Mouse (Mus musculus) CH12.LX (cell line): ENCODE results near the gene Zc3h4. TPM values are rescaled to one million over a fixed set of nuclear protein-coding genes. Genes with fewer than 3 reads are reported as not detected.

Experiments used
- DNase-seq: peaks from one replicate; pipeline ENCODE4 v3.0.0-alpha.2; 2013; ENCODE audit errors: extremely low read depth
- H3K27ac ChIP-seq: 2 replicates; pipeline ENCODE4 v1.5.1; 2012; ENCODE audit warnings: low read depth, mild to moderate bottlenecking, control low read depth, moderate library complexity; ENCODE audit not compliant: insufficient read depth
- H3K27me3 ChIP-seq: replicated peaks from 2 replicates; pipeline ENCODE3; 2012; ENCODE audit warnings: inconsistent platforms
- H3K36me3 ChIP-seq, 2 experiments: replicated peaks in 1 of 2; 2 replicates each; pipeline versions ENCODE3 to v1.6.1; 2012; ENCODE audit warnings: inconsistent platforms in 1 of 2, low read length in 1 of 2, mild to moderate bottlenecking in 1 of 2, mixed read lengths in 1 of 2, moderate library complexity in 1 of 2; ENCODE audit not compliant: control insufficient read depth in 1 of 2, insufficient read depth in 1 of 2
- H3K4me1 ChIP-seq, 2 experiments: 2 replicates each; pipeline ENCODE4 v1.6.1; 2012; ENCODE audit warnings: inconsistent platforms in 1 of 2, moderate library complexity in 1 of 2; ENCODE audit not compliant: insufficient read depth in 2 of 2, control insufficient read depth in 1 of 2
- H3K4me2 ChIP-seq: 2 replicates; pipeline ENCODE4 v1.6.1; 2012; ENCODE audit warnings: low read depth, mild to moderate bottlenecking, control low read depth; ENCODE audit not compliant: poor library complexity, insufficient read depth, severe bottlenecking
- H3K4me3 ChIP-seq, 3 experiments: fragments of 150-350 bp in 1 of 3; sonication (generic) in 1 of 3; replicated peaks in 1 of 3; 2 replicates each; pipeline versions ENCODE3 to v1.5.1; 2011 to 2012; ENCODE audit warnings: low read depth in 2 of 3, low read length in 2 of 3, mild to moderate bottlenecking in 2 of 3, moderate library complexity in 2 of 3, control low read depth in 1 of 3, improper control_type of control experiment in 1 of 3, inconsistent platforms in 1 of 3, mixed read lengths in 1 of 3; ENCODE audit not compliant: poor library complexity in 1 of 3
- H3K79me2 ChIP-seq: replicated peaks from 2 replicates; pipeline ENCODE4 v1.6.1; 2012; ENCODE audit warnings: mild to moderate bottlenecking, moderate library complexity; ENCODE audit not compliant: control insufficient read depth, poor library complexity, insufficient read depth, severe bottlenecking; ENCODE audit errors: extremely low read depth
- H3K9ac ChIP-seq: 2 replicates; pipeline ENCODE4 v1.6.1; 2012; ENCODE audit warnings: low read depth, mild to moderate bottlenecking, control low read depth, moderate library complexity; ENCODE audit not compliant: insufficient read depth
- H3K9me3 ChIP-seq: replicated peaks from 2 replicates; pipeline ENCODE3; 2012; ENCODE audit warnings: low read length, inconsistent platforms, mixed read lengths
- CTCF ChIP-seq, 2 experiments: IDR thresholded peaks in 1 of 2; conservative IDR thresholded peaks in 1 of 2; 2 replicates each; pipeline ENCODE4 v1.5.1; 2011 to 2012; ENCODE audit warnings: low read depth in 2 of 2, low read length in 2 of 2, improper control_type of control experiment in 1 of 2, inconsistent platforms in 1 of 2, mild to moderate bottlenecking in 1 of 2, moderate library complexity in 1 of 2
- EP300 ChIP-seq: IDR thresholded peaks from 2 replicates; pipeline ENCODE4 v1.6.1; 2011; ENCODE audit warnings: low read length, improper control_type of control experiment
- ETS1 ChIP-seq: conservative IDR thresholded peaks from 2 replicates; pipeline ENCODE4 v1.6.1; 2012; ENCODE audit warnings: low read depth, mild to moderate bottlenecking, inconsistent platforms, low read length, improper control_type of control experiment, moderate library complexity
- HCFC1 ChIP-seq: IDR thresholded peaks from 2 replicates; pipeline ENCODE4 v1.6.1; 2012; ENCODE audit warnings: low read depth, mild to moderate bottlenecking, inconsistent platforms, low read length, improper control_type of control experiment
- KAT2A ChIP-seq: IDR thresholded peaks from 2 replicates; pipeline ENCODE4 v1.6.1; 2012; ENCODE audit warnings: low read length, improper control_type of control experiment, inconsistent platforms; ENCODE audit not compliant: insufficient replicate concordance
- MEF2A ChIP-seq: IDR thresholded peaks from 2 replicates; pipeline ENCODE4 v1.6.1; 2014; ENCODE audit warnings: low read depth, mild to moderate bottlenecking, inconsistent platforms, low read length, improper control_type of control experiment, borderline replicate concordance
- NRF1 ChIP-seq: IDR thresholded peaks from 2 replicates; pipeline ENCODE4 v1.6.1; 2014; ENCODE audit warnings: low read depth, mild to moderate bottlenecking, inconsistent platforms, low read length, improper control_type of control experiment, moderate library complexity
- POLR2A ChIP-seq: IDR thresholded peaks from 2 replicates; pipeline ENCODE4 v1.6.1; 2011; ENCODE audit warnings: low read depth, mild to moderate bottlenecking, improper control_type of control experiment, low read length
- RAD21 ChIP-seq: IDR thresholded peaks from 2 replicates; pipeline ENCODE4 v1.6.1; 2011; ENCODE audit warnings: low read depth, mild to moderate bottlenecking, low read length, improper control_type of control experiment, moderate library complexity
- SMC3 ChIP-seq: IDR thresholded peaks from 2 replicates; pipeline ENCODE4 v1.6.1; 2011; ENCODE audit warnings: low read depth, low read length, improper control_type of control experiment
- TCF12 ChIP-seq: IDR thresholded peaks from 2 replicates; pipeline ENCODE4 v1.6.1; 2014; ENCODE audit warnings: low read depth, mild to moderate bottlenecking, inconsistent platforms, low read length, improper control_type of control experiment
- UBTF ChIP-seq: IDR thresholded peaks from 2 replicates; pipeline ENCODE4 v1.6.1; 2012; ENCODE audit warnings: low read depth, mild to moderate bottlenecking, inconsistent platforms, low read length, improper control_type of control experiment, moderate library complexity
- USF1 ChIP-seq: IDR thresholded peaks from 2 replicates; pipeline ENCODE4 v1.6.1; 2014; ENCODE audit warnings: low read depth, mild to moderate bottlenecking, inconsistent platforms, low read length, improper control_type of control experiment
- ZC3H11A ChIP-seq: IDR thresholded peaks from 2 replicates; pipeline ENCODE4 v1.6.1; 2012; ENCODE audit warnings: low read depth, mild to moderate bottlenecking, inconsistent platforms, low read length, improper control_type of control experiment
- ZKSCAN1 ChIP-seq: IDR thresholded peaks from 2 replicates; pipeline ENCODE4 v1.6.1; 2012; ENCODE audit warnings: low read depth, inconsistent platforms, low read length, improper control_type of control experiment, borderline replicate concordance
- ZMIZ1 ChIP-seq: IDR thresholded peaks from 2 replicates; pipeline ENCODE4 v1.6.1; 2012; ENCODE audit warnings: low read depth, mild to moderate bottlenecking, inconsistent platforms, low read length, improper control_type of control experiment
- ZNF384 ChIP-seq: IDR thresholded peaks from 2 replicates; pipeline ENCODE4 v1.6.1; 2012; ENCODE audit warnings: low read depth, low read length, improper control_type of control experiment, inconsistent platforms
- dilution Hi-C: fragments of 300-500 bp; cut with MboI; formaldehyde crosslinking; loops from 2 replicates; pipeline ENCODE4 v1.14.3; 2020; ENCODE audit warnings: low sequenced_read_pairs; ENCODE audit not compliant: extremely low pct_unique_long_range_greater_than_20kb, extremely low pct_ligation_motif_present
- in situ Hi-C: fragments of 300-500 bp; cut with MboI; formaldehyde crosslinking; loops from 3 replicates; pipeline ENCODE4 v1.14.3; 2019; ENCODE audit warnings: low sequenced_read_pairs, low pct_ligation_motif_present, low pct_unique_long_range_greater_than_20kb, mixed read lengths
- polyA plus RNA-seq: library from polyadenylated mRNA; unstranded; fragments of >175 nt; gene quantifications from 2 replicates; pipeline ENCODE4 v1.2.1, GENCODE M21; 2012; ENCODE audit warnings: low read depth; ENCODE audit not compliant: insufficient read length
- total RNA-seq, 2 experiments: library from RNA; depleted of rRNA; stranded (reverse); fragments of 300-350 nt in 1 of 2; fragments of >200 nt in 1 of 2; gene quantifications; 2 replicates each; pipeline ENCODE4 v1.2.3; 2012 to 2014

The Zc3h4 gene
- total and polyA plus RNA-seq, 3 experiments, result 10.0 to 34.0 (median 30.4) TPM

DNA sequence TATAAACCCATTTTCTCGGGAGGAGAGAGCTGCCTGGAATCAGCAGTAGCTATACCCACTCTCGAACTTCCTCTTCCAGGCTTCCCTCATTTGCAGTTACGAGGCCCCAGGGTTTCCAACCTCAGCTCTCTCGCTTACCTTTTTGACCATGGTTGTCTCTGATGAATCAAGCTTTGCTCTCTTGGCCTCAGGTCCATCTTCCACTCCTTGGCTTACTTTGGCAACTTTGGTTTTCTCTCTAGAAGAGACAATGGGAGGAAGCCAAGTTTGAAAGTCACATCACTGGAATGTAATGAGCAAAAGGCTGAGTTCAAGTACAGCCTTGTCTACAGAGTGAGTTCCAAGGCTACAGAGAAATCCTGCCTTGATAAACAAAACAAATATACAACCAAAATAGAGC, 34.0 kb upstream of the Zc3h4 start:
- no peak overlapping the region for H3K4me2 ChIP-seq
- dilution Hi-C loops (no loop called here), in situ Hi-C loops (no loop called here)
- TF ChIP-seq HCFC1, result no peak
- H3K36me3 ChIP-seq, result peaks cover 79 to 96% of the 10 kb centered on the region in 2 experiments
- H3K4me1 ChIP-seq, result peaks cover 0 to 42% of the 10 kb centered on the region in 2 experiments; a peak in 2 of 4 replicates
- no peaks in the 10 kb centered on the region for H3K9me3 ChIP-seq
- no peak overlapping the region for H3K4me3 ChIP-seq
- peaks cover 39% of the 10 kb centered on the region for H3K79me2 ChIP-seq
- DNase-seq, result no peak
- no peak overlapping the region for H3K9ac ChIP-seq
- no peaks in the 10 kb centered on the region for H3K27me3 ChIP-seq
- peak overlapping the region; percentile 15; the same call in 1 of the 2 replicates for H3K27ac ChIP-seq

GRCm38 (mm10) chr7:16368835-16369234, 31.9 kb upstream of the Zc3h4 start:
- no peak overlapping the region for H3K27ac ChIP-seq
- H3K4me2 ChIP-seq, result no peak overlapping the region
- no peaks in the 10 kb centered on the region for H3K27me3 ChIP-seq
- no peak overlapping the region for H3K9ac ChIP-seq
- dilution Hi-C loops, result no loop called here
- peaks cover 44% of the 10 kb centered on the region for H3K79me2 ChIP-seq
- peaks cover 0 to 40% of the 10 kb centered on the region in 2 experiments; a peak in 2 of 4 replicates for H3K4me1 ChIP-seq
- TF ChIP-seq HCFC1 (no peak), SMC3 (no peak), EP300 (no peak)
- no peak for DNase-seq
- H3K4me3 ChIP-seq, result no peak overlapping the region
- H3K9me3 ChIP-seq, result no peaks in the 10 kb centered on the region
- in situ Hi-C loops, result no loop called here
- peaks cover 72 to 90% of the 10 kb centered on the region in 2 experiments for H3K36me3 ChIP-seq

- Histone ChIP-seq H3K27me3 (no peaks in the 10 kb centered on the region), H3K36me3 (peaks cover 72 to 88% of the 10 kb centered on the region in 2 experiments), H3K4me2 (no peak overlapping the region), H3K27ac (no peak overlapping the region), H3K4me3 (no peak overlapping the region), H3K79me2 (peaks cover 61% of the 10 kb centered on the region), H3K9ac (no peak overlapping the region), H3K9me3 (no peaks in the 10 kb centered on the region), H3K4me1 (peaks cover 0 to 22% of the 10 kb centered on the region in 2 experiments; a peak in 2 of 4 replicates)
- in situ Hi-C loops (no loop called here), dilution Hi-C loops (no loop called here)
- DNase-seq, result no peak
- no peak for TF ChIP-seq SMC3
These were observed 30.1 kb upstream of the Zc3h4 start for GRCm38 (mm10) chr7:16370596-16370995.

DNA sequence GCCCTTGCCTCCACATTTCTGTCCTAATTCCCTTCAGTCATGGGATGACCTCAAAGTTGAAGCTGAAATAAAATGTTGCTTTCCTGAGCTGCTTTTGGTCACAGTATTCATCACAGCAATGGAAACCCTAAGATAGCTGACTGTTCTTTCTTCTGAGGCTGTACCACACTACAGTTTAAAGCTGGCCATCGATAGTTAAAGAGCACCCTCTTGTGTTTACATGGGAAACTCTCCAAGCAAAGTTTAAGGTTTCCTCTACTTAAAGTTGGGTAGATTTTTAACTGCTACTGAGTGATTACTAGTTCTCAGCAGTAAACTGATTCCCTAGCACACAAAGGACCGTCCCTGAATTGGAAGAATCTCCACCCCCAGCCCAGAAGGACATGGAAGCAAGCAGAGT, 27.0 kb upstream of the Zc3h4 start:
- H3K9me3 ChIP-seq, result no peaks in the 10 kb centered on the region
- no peaks in the 10 kb centered on the region for H3K4me1 ChIP-seq
- no peak overlapping the region for H3K9ac ChIP-seq
- peaks cover 75% of the 10 kb centered on the region for H3K79me2 ChIP-seq
- H3K4me3 ChIP-seq, result no peak overlapping the region
- dilution Hi-C loops (no loop called here), in situ Hi-C loops (no loop called here)
- H3K4me2 ChIP-seq, result no peak overlapping the region
- H3K36me3 ChIP-seq, result peaks cover 69 to 88% of the 10 kb centered on the region in 2 experiments
- no peaks in the 10 kb centered on the region for H3K27me3 ChIP-seq
- DNase-seq, result no peak
- peak; percentile 70 for TF ChIP-seq RAD21
- no peak for TF ChIP-seq TCF12
- TF ChIP-seq NRF1, result no peak
- TF ChIP-seq HCFC1, result no peak
- TF ChIP-seq ZNF384, result no peak
- TF ChIP-seq UBTF, result no peak
- 0 out of 2 replicates have a peak, but pooled peaks have one; percentile 25 for TF ChIP-seq MEF2A
- TF ChIP-seq ZC3H11A, result no peak
- TF ChIP-seq SMC3, result peak; percentile 55
- TF ChIP-seq CTCF (conservative IDR thresholded peaks at IDR 0.05 in 1 of 2, IDR thresholded peaks at IDR 0.05 in 1 of 2; ENCODE audit: low read depth in 2 of 2, low read length in 2 of 2), result peak in 1 of 2 experiments; percentile 70; a peak in 2 of 4 replicates
- TF ChIP-seq ZKSCAN1, result no peak
- no peak for TF ChIP-seq KAT2A
- no peak for TF ChIP-seq USF1
- no peak for TF ChIP-seq ZMIZ1
- TF ChIP-seq POLR2A, result no peak
- TF ChIP-seq ETS1, result no peak
- H3K27ac ChIP-seq, result no peak overlapping the region
